Mouse (Mus musculus) limb, embryonic 14.5 days (tissue): ENCODE measurements around the gene Chil1. TPM values are rescaled to one million over a fixed set of nuclear protein-coding genes. Genes with fewer than 3 reads are reported as not detected.

Source experiments
- ATAC-seq: fragments of 200-750 bp; cut with Nextera tagmentation; 2 replicates; pipeline ENCODE4 v1.8.0; 2017; ENCODE audit warnings: low read depth, moderate number of reproducible peaks, moderate TSS enrichment; ENCODE audit not compliant: low FRiP score
- DNase-seq: peaks from one replicate; pipeline ENCODE4 v3.0.0-alpha.2; 2015; ENCODE audit warnings: low spot score
- H3K27ac ChIP-seq: fragments of 300-500 bp; sonication (generic); replicated peaks from 2 replicates; pipeline ENCODE4 v1.5.1; 2014; ENCODE audit warnings: low read depth, mild to moderate bottlenecking, low read length, moderate library complexity, mixed read lengths
- H3K27me3 ChIP-seq: fragments of 300-500 bp; sonication (generic); 2 replicates; pipeline ENCODE4 v1.6.1; 2014; ENCODE audit warnings: low read length, mixed read lengths; ENCODE audit not compliant: control insufficient read depth, insufficient read depth
- H3K36me3 ChIP-seq: fragments of 300-500 bp; sonication (generic); 2 replicates; pipeline ENCODE4 v1.6.1; 2014; ENCODE audit warnings: mild to moderate bottlenecking, low read length, moderate library complexity, mixed read lengths; ENCODE audit not compliant: control insufficient read depth, insufficient read depth
- H3K4me1 ChIP-seq: fragments of 300-500 bp; sonication (generic); 2 replicates; pipeline ENCODE4 v1.6.1; 2014; ENCODE audit warnings: antibody characterized with exemption, low read length, mixed read lengths; ENCODE audit not compliant: control insufficient read depth, insufficient read depth
- H3K4me2 ChIP-seq: fragments of 300-500 bp; sonication (generic); replicated peaks from 2 replicates; pipeline ENCODE4 v1.6.1; 2014; ENCODE audit warnings: low read depth, mild to moderate bottlenecking, low read length, moderate library complexity; ENCODE audit not compliant: severe bottlenecking
- H3K4me3 ChIP-seq: fragments of 300-500 bp; sonication (generic); replicated peaks from 2 replicates; pipeline ENCODE4 v1.5.1; 2014; ENCODE audit warnings: low read length
- H3K9ac ChIP-seq: fragments of 300-500 bp; sonication (generic); 2 replicates; pipeline ENCODE4 v1.6.1; 2014; ENCODE audit warnings: mild to moderate bottlenecking, low read depth, low read length, moderate library complexity; ENCODE audit not compliant: severe bottlenecking
- H3K9me3 ChIP-seq: fragments of 300-500 bp; sonication (generic); 2 replicates; pipeline ENCODE4 v1.6.1; 2016; ENCODE audit warnings: low read length; ENCODE audit not compliant: control insufficient read depth
- POLR2A ChIP-seq: fragments of 200-500 bp; IDR thresholded peaks from 2 replicates; pipeline ENCODE4 v1.8.0; 2012; ENCODE audit warnings: inconsistent platforms, mild to moderate bottlenecking, moderate library complexity, borderline replicate concordance; ENCODE audit not compliant: insufficient read depth, insufficient read length; ENCODE audit errors: extremely low read depth
- WGBS: fragments of 180-500 bp; shearing (Covaris S2); extraction: QIAGEN DNeasy Blood & Tissue Kit; methylation state at CpG from one replicate; pipeline ENCODE4 v1.1.7; 2014; 5-methylcytosine and 5-hydroxymethylcytosine counted together
- polyA plus RNA-seq, 2 experiments: library from polyadenylated mRNA; depleted of rRNA in 1 of 2; stranded (reverse) in 1 of 2; unstranded in 1 of 2; fragments of >200 nt; fragmentation: Nextera tagmentation in 1 of 2; extraction: Ambion mirVana in 1 of 2; gene quantifications; 2 replicates each; pipeline versions ENCODE4 v1.2.1 to v1.2.3; 2012 to 2014

The Chil1 gene
- polyA plus RNA-seq, 2 experiments: 12.3 to 16.3 TPM

DNA sequence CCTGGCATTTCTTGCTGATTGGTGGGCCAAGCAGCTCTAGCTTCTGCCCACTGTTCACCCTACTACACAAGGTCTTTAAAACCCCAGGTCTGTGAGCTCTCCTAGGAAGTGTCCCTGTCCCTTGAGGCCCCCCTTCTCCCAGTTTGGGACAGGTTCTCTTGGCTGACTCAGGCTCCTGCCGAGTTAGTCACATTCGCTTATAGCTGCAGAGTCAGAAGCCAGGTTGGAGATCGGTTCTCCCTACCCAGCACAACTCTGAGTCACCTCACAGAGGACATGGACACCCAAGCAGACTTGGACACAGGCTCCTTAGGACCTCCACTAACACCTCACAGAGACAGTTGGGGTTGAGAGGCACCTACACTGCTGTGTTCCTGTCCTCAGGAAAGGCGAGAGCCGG lies 9.2 kb downstream of the Chil1 start:
- Histone ChIP-seq H3K4me2 (no peak overlapping the region), H3K27me3 (no peaks in the 10 kb centered on the region), H3K4me3 (no peak overlapping the region), H3K36me3 (no peaks in the 10 kb centered on the region), H3K4me1 (peaks cover 28% of the 10 kb centered on the region), H3K27ac (no peak overlapping the region), H3K9me3 (no peaks in the 10 kb centered on the region), H3K9ac (no peak overlapping the region)
- 89% methylated on average over 5 of the region's 5 CpGs for WGBS
- no peak for DNase-seq
- TF ChIP-seq POLR2A: no peak
- ATAC-seq: no peak

GRCm38 (mm10) chr1:134192024-134192423 lies 10.0 kb downstream of the Chil1 start:
- ATAC-seq (no peak), DNase-seq (no peak)
- Histone ChIP-seq H3K36me3 (no peaks in the 10 kb centered on the region), H3K4me2 (no peak overlapping the region), H3K4me1 (peaks cover 33% of the 10 kb centered on the region), H3K9ac (no peak overlapping the region), H3K27ac (no peak overlapping the region), H3K9me3 (no peaks in the 10 kb centered on the region), H3K27me3 (no peaks in the 10 kb centered on the region), H3K4me3 (no peak overlapping the region)
- TF ChIP-seq POLR2A: no peak
- WGBS: 40% methylated on average over 4 of the region's 4 CpGs

- Histone ChIP-seq H3K27ac (0 out of 2 replicates have a peak within 1 kb of the TSS, but pooled peaks have one; percentile 19), H3K4me1 (peaks cover 33% of the 10 kb centered on the region), H3K36me3 (no peaks in the 10 kb centered on the region), H3K4me3 (no peak within 1 kb of the TSS), H3K4me2 (no peak within 1 kb of the TSS), H3K9ac (peak within 1 kb of the TSS; percentile 28; the same call in 1 of the 2 replicates), H3K27me3 (no peaks in the 10 kb centered on the region), H3K9me3 (no peaks in the 10 kb centered on the region)
- no peak for DNase-seq
- no peak for ATAC-seq
- WGBS: 70% methylated on average over 1 of the region's 1 CpGs
- no peak for TF ChIP-seq POLR2A
These were observed 11.2 kb downstream of the Chil1 start, which contains the start of gene Mybph for GRCm38 (mm10) chr1:134193126-134193525. Gene Mybph (plus strand): TSS chr1:134193448.

- no peak for TF ChIP-seq POLR2A
- ATAC-seq (no peak), DNase-seq (no peak)
- no peaks in the 10 kb centered on the region for H3K9me3 ChIP-seq
- no peak overlapping the region for H3K4me3 ChIP-seq
- peaks cover 33% of the 10 kb centered on the region for H3K4me1 ChIP-seq
- no peaks in the 10 kb centered on the region for H3K27me3 ChIP-seq
- H3K9ac ChIP-seq: peak overlapping the region; percentile 28; the same call in 1 of the 2 replicates
- 0 out of 2 replicates have a peak overlapping the region, but pooled peaks have one; percentile 9 for H3K27ac ChIP-seq
- H3K4me2 ChIP-seq: no peak overlapping the region
- 42% methylated on average over 7 of the region's 7 CpGs for WGBS
- no peaks in the 10 kb centered on the region for H3K36me3 ChIP-seq
These were observed 11.8 kb downstream of the Chil1 start for GRCm38 (mm10) chr1:134193674-134194197.

- Histone ChIP-seq H3K4me2 (no peak overlapping the region), H3K36me3 (no peaks in the 10 kb centered on the region), H3K9ac (no peak overlapping the region), H3K9me3 (no peaks in the 10 kb centered on the region), H3K4me1 (peaks cover 33% of the 10 kb centered on the region), H3K27me3 (no peaks in the 10 kb centered on the region), H3K27ac (no peak overlapping the region), H3K4me3 (no peak overlapping the region)
- ATAC-seq: no peak
- no peak for DNase-seq
- WGBS: 74% methylated on average over 15 of the region's 16 CpGs
- no peak for TF ChIP-seq POLR2A
These were observed 12.5 kb downstream of the Chil1 start for GRCm38 (mm10) chr1:134194298-134195022.
